Mouse (Mus musculus): ENCODE results near the gene Trim32. TPM values are rescaled to one million over a fixed set of nuclear protein-coding genes. Genes with fewer than 3 reads are reported as not detected.
A peak's percentile ranks its signal among the peaks of the same experiment; 100 is the strongest.

The Trim32 gene
- 129 and 139 TPM in 2 replicates for polyA plus RNA-seq (2015; fragmentation: Nextera tagmentation; extraction: Ambion mirVana)

DNA sequence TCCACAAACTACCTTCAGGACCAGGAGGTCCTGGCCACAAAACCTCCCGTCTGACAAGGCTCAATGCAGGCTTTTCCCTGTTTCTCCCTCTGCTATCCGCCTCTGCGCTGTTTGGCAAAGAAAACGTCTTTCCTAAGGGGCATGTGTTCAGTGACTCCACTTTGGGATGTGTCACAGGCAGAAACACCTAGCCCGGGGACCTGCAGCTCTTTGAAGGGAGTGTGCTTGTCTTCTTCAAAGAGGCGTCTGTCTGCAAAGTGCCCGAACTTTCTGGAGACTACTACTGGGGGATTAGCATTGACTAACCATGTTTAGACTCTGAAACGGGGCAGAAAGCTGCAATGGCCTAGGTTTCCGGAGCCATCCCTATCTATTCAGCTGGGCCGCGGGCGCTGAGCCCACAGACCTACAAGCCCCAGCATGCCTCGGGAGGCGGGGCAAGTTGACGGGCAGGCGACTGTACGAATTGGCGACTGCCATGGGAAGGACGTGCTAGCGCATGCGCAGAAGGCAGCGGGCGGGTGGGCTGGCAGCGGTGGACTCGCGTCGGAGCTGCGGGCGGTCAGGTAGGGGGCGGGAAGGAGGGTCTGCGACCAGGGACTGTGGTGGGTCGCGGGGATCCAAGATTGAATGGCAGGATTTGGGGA is at the start of gene Trim32:
Gene Trim32, plus strand, starts transcription at position 483 of the 647 bp plus-strand sequence.
- Histone ChIP-seq H3K4me3 (replicated peaks) (peak within 1 kb of the TSS; percentile 71), H3K9me3 (no peaks in the 10 kb centered on the region), H3K27me3 (no peaks in the 10 kb centered on the region), H3K27ac (peak within 1 kb of the TSS; percentile 79), H3K36me3 (no peaks in the 10 kb centered on the region), H3K4me2 (replicated peaks) (peak within 1 kb of the TSS; percentile 65), H3K9ac (replicated peaks) (peak within 1 kb of the TSS; percentile 79), H3K4me1 (replicated peaks) (peaks cover 25% of the 10 kb centered on the region)
- peak; percentile 98 for ATAC-seq
- 3% methylated on average over 33 of the region's 33 CpGs for WGBS

DNA sequence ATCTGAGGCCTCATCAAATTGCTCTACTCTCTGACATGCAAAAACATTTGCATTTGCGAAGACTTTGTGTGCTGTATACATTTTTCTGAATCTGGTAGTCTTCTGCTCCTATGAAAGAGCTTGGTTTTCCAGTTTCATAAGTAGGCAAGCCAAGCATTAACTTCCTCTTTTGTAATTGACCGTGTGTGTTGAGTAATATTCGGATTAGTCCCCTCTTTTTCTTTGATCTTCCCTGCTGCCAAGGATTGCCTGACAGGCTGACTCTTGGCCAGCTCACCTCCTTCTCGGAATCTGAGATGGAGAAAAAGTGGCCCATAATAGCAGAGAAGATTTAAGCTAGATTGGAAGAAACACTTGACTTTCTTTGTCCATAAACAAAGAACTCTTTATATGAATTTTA is 39.3 kb upstream of the Trim32 start:
- 62% methylated on average over 4 of the region's 4 CpGs for WGBS

DNA sequence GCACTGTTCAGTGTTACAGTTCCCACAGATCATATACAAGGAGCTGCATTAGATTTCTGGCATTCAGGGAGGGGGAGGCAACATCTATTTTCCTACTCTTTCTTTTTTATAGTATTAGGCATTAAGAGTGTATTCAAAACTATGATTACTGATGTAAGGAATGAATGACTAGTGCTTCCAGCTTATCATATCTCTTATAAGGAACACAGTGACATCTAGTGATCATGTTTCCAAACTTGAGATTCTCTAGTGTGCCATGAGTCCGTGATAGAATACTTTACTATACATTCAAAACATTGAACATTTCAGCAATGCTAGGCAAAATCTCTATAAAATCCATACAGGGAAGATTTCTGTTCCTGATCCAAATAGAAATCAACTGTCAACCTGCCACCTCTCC is 24.5 kb upstream of the Trim32 start:
- Histone ChIP-seq H3K27me3 (no peaks in the 10 kb centered on the region), H3K4me2 (replicated peaks) (no peak overlapping the region), H3K36me3 (no peaks in the 10 kb centered on the region), H3K9ac (replicated peaks) (no peak overlapping the region), H3K4me3 (replicated peaks) (no peak overlapping the region), H3K4me1 (replicated peaks) (no peaks in the 10 kb centered on the region), H3K27ac (no peak overlapping the region), H3K9me3 (no peaks in the 10 kb centered on the region)
- ATAC-seq = no peak
- WGBS = 85% methylated on average over 1 of the region's 1 CpGs

More for the DNA sequence above, 39.3 kb upstream of the Trim32 start:
- Histone ChIP-seq H3K36me3 (no peaks in the 10 kb centered on the region), H3K4me2 (replicated peaks) (no peak overlapping the region), H3K9me3 (no peaks in the 10 kb centered on the region), H3K27ac (no peak overlapping the region), H3K4me3 (replicated peaks) (no peak overlapping the region), H3K4me1 (replicated peaks) (no peaks in the 10 kb centered on the region), H3K9ac (replicated peaks) (no peak overlapping the region), H3K27me3 (no peaks in the 10 kb centered on the region)
- no peak for ATAC-seq

DNA sequence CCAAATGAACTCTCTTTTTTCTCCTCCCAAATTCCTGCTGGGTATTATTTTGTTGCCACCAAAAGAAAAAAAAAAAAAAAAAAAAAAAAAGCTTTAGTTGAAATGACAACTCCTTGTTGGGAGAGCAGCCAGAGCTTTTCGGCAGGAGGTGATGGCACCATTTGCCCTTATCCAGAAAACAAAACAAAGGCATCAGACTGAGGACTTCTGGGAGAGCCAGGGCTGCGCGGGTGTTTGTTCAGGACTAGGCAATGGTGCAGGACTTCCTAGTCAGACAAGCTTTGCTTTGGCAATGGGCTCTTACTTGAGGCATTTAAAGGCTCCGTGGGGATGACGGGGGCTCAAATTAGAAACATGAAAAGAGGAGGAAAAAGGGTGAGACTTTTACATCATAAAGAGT is 17.8 kb upstream of the Trim32 start:
- H3K4me2 ChIP-seq (replicated peaks) = no peak overlapping the region
- no peak overlapping the region for H3K4me3 ChIP-seq (replicated peaks)
- H3K27me3 ChIP-seq = no peaks in the 10 kb centered on the region
- no peaks in the 10 kb centered on the region for H3K36me3 ChIP-seq
- WGBS = 31% methylated on average over 5 of the region's 5 CpGs
- no peaks in the 10 kb centered on the region for H3K4me1 ChIP-seq (replicated peaks)
- no peak for ATAC-seq
- H3K9ac ChIP-seq (replicated peaks) = no peak overlapping the region
- H3K27ac ChIP-seq = no peak overlapping the region
- no peaks in the 10 kb centered on the region for H3K9me3 ChIP-seq

DNA sequence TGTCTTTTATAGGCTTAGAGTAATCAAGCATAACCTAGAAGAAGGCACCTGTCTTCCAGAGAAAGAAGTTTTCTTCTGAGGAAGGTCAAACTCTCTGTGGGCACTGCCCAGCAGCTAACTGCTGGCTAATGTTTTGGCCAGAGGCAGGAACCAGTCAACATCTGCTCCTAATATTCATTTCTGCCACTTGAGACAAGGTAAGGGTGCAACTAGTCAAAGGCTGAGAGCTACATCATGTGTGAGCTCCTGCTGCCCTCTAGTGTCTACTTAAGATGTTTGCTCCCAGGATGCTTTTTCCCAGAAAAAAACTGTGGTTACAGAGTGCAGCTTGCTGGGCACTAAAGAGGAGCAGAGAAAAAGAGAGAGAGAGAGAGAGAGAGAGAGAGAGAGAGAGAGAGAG is 15.0 kb upstream of the Trim32 start:
- H3K27me3 ChIP-seq = no peaks in the 10 kb centered on the region
- H3K9ac ChIP-seq (replicated peaks) = no peak overlapping the region
- H3K4me1 ChIP-seq (replicated peaks) = no peaks in the 10 kb centered on the region
- H3K4me3 ChIP-seq (replicated peaks) = no peak overlapping the region
- H3K36me3 ChIP-seq = no peaks in the 10 kb centered on the region
- H3K9me3 ChIP-seq = no peaks in the 10 kb centered on the region
- H3K27ac ChIP-seq = no peak overlapping the region
- no peak overlapping the region for H3K4me2 ChIP-seq (replicated peaks)
- peak; percentile 77 for ATAC-seq

DNA sequence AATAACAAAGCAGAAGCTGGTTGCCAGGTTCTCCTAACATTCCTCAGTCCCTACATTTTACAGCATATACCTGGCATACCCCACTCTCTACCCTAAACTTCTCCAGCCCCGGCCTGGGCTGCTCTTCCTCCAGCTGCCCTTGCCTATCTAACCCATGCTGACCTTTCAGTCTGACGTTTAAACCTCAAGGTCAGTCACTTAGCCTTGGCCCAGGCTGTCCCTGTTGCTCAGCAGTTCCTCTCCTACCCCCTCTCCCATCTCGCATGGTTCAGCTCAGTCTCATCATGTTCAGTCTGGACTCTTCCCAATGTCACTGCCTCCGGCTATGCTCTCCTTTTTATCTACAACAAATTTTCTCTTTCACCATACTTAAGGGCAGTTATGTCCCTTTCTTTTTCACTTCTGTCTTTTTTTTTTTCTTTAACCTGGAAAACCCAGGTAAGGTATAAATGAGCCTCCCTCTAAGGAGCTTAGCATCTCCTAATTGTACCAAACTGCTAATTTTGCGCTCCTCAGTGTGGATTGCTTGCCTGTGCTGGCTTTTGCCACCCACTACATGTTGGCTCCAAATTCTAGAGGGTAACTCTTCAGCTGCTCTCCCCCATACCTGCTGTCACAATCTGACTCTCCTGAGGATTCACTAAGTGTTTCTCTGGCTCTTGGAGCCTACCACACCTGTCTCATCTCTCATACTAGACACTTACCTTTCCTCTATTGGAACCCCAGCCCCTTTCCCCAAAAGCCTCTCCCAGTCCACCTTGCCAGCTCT is 10.0 kb upstream of the Trim32 start:
- no peaks in the 10 kb centered on the region for H3K4me1 ChIP-seq (replicated peaks)
- no peak for ATAC-seq
- H3K9ac ChIP-seq (replicated peaks) = no peak overlapping the region
- no peak overlapping the region for H3K27ac ChIP-seq
- H3K4me3 ChIP-seq (replicated peaks) = no peak overlapping the region
- no peaks in the 10 kb centered on the region for H3K27me3 ChIP-seq
- H3K36me3 ChIP-seq = no peaks in the 10 kb centered on the region
- H3K4me2 ChIP-seq (replicated peaks) = no peak overlapping the region
- no peaks in the 10 kb centered on the region for H3K9me3 ChIP-seq
- 84% methylated on average over 5 of the region's 5 CpGs for WGBS

DNA sequence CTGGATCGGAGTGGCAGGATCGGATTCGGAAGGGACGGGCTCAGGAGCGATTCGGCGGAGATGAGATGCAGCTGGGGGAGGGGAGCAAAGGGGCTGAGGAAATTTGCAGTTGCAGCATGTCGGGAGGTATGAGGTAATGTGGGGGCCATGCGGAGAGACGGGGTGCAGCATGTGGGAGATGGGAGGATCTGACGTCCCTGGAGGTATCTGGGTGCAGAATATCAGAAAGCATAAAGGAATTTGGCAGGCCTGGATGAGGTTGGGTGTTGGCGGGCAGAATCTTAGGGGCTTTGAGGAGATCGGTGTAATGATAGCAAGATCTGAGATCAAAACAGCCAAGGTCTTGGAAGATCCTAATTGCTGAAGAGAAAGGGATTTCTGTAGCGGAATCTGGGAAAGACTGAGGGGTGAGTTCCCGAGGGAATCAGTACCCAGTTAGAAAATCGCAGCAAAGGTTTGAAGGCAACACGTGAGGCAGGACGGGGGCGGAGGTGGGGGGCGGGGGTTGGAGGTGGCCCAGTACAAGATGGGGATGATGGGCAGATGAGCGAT is 441 bp downstream of the Trim32 start:
- peak overlapping the region; percentile 71 for H3K4me3 ChIP-seq (replicated peaks)
- H3K9me3 ChIP-seq = no peaks in the 10 kb centered on the region
- WGBS = under 1% methylated on average over 21 of the region's 21 CpGs
- H3K36me3 ChIP-seq = no peaks in the 10 kb centered on the region
- peak overlapping the region; percentile 79 for H3K9ac ChIP-seq (replicated peaks)
- no peaks in the 10 kb centered on the region for H3K27me3 ChIP-seq
- ATAC-seq = peak; percentile 90
- H3K4me1 ChIP-seq (replicated peaks) = peaks cover 27% of the 10 kb centered on the region
- H3K4me2 ChIP-seq (replicated peaks) = peak overlapping the region; percentile 65
- H3K27ac ChIP-seq = peak overlapping the region; percentile 79

DNA sequence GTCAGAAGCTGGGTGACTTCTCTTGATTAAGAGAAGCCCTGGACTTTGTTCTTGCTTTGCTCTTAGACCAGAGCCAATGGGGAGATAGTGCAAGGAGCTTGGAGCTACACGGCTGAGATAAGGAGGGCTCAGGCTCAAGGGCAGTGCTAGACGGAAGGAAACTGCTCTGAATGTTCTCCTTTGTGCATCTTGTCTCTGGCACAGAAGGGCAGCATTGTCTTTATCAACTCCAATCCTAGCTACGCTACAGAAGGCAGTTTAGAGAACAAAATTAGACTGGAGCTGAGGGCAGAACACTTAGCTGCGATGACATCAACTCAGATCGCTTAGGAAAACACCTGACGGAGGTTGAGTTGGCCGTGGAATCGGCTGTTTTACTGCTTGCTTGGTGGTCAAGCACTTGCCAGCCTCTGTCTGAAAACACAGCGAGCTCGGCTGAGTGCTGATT is 2.4 kb downstream of the Trim32 start:
- peaks cover 37% of the 10 kb centered on the region for H3K4me1 ChIP-seq (replicated peaks)

DNA sequence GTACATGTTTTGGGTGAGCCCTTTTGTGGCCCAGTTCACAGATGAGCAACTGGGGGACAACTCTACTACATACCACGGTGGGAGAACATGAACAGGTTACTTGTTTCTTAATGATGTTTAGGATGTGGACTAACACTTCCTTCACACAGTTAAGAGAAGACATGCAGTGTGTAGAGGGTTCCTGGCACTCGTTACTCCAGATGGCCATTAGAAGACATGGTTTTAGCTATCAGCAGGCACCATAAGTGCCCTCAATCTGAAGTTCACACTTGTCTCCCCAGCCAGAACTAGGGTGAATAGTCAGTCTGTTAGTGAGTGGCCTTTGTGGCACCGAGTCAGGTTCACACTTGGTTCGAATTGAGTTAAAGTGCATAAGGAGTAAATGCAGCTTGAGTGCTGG is 3.3 kb downstream of the Trim32 start:
- no peak for ATAC-seq
- H3K9ac ChIP-seq (replicated peaks) = no peak overlapping the region
- H3K4me3 ChIP-seq (replicated peaks) = no peak overlapping the region
- peaks cover 2% of the 10 kb centered on the region for H3K36me3 ChIP-seq
- H3K9me3 ChIP-seq = no peaks in the 10 kb centered on the region
- no peaks in the 10 kb centered on the region for H3K27me3 ChIP-seq
- no peak overlapping the region for H3K27ac ChIP-seq
- H3K4me2 ChIP-seq (replicated peaks) = no peak overlapping the region
- H3K4me1 ChIP-seq (replicated peaks) = peaks cover 37% of the 10 kb centered on the region
- 91% methylated on average over 4 of the region's 4 CpGs for WGBS

More for the DNA sequence above, 2.4 kb downstream of the Trim32 start:
- Histone ChIP-seq H3K36me3 (no peaks in the 10 kb centered on the region), H3K9ac (replicated peaks) (no peak overlapping the region), H3K4me2 (replicated peaks) (peak overlapping the region; percentile 65), H3K27me3 (no peaks in the 10 kb centered on the region), H3K27ac (no peak overlapping the region), H3K4me3 (replicated peaks) (no peak overlapping the region; the same call in 1 of the 2 replicates), H3K9me3 (no peaks in the 10 kb centered on the region)
- no peak for ATAC-seq
- 89% methylated on average over 10 of the region's 10 CpGs for WGBS

DNA sequence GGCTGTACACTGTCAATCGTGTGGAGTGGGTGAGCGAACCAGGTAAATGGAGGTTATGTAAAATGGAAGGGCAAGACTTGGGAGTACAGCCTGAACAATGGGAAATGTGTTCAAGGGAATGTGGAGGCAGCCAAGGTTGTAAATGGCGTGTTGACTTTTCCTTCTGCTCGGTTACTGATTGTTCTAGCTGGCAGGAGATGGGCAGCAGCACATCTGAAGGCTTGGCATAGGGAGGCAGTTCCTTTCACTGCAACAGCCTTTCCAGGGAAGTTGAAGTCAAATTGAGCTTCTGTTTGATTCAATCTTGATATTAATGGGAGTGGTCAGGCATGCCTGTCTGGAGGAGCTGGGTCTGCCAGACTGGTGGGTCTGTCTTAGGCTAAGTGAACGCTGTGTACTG is 5.5 kb downstream of the Trim32 start:
- no peak for ATAC-seq
- Histone ChIP-seq H3K4me1 (replicated peaks) (peaks cover 33% of the 10 kb centered on the region), H3K27me3 (no peaks in the 10 kb centered on the region), H3K9me3 (no peaks in the 10 kb centered on the region), H3K27ac (no peak overlapping the region), H3K4me3 (replicated peaks) (no peak overlapping the region), H3K36me3 (peaks cover 25% of the 10 kb centered on the region), H3K9ac (replicated peaks) (no peak overlapping the region), H3K4me2 (replicated peaks) (no peak overlapping the region)
- 94% methylated on average over 5 of the region's 5 CpGs for WGBS

DNA sequence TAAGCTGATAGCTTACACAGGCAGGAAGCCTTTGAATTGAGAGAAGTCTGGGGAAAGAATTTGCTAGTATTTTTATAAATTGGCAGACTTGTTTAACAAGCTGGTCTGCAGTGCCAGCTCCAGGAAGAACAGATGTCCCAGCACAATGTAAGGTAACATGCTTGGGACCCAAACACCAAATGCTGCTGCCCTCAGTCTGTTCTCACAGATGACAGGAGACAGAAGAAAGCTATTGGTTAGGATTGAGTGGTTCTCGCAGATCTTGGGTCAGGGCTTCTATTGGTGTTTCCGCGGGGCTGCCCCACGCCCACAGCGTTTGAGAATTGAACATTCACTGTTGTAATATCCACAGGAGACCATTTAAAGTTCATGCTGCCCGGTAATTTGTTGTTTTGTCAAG is 6.1 kb downstream of the Trim32 start:
- Histone ChIP-seq H3K27ac (no peak overlapping the region), H3K36me3 (peaks cover 30% of the 10 kb centered on the region), H3K9me3 (no peaks in the 10 kb centered on the region), H3K4me2 (replicated peaks) (no peak overlapping the region), H3K9ac (replicated peaks) (no peak overlapping the region), H3K4me3 (replicated peaks) (no peak overlapping the region), H3K27me3 (no peaks in the 10 kb centered on the region), H3K4me1 (replicated peaks) (peaks cover 29% of the 10 kb centered on the region)
- no peak for ATAC-seq
- 82% methylated on average over 6 of the region's 6 CpGs for WGBS

DNA sequence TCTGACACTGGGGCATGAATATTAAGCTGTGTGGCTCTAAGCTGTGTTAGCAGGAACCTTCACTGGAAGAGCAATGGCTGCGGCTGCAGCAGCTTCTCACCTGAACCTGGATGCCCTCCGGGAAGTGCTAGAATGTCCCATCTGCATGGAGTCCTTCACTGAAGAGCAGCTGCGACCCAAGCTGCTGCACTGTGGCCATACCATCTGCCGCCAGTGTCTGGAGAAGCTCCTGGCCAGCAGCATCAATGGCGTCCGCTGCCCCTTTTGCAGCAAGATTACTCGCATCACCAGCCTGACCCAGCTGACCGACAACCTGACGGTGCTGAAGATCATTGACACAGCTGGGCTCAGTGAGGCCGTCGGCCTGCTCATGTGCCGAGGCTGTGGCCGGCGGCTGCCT is 8.3 kb downstream of the Trim32 start:
- no peak overlapping the region for H3K9ac ChIP-seq (replicated peaks)
- H3K36me3 ChIP-seq = peaks cover 45% of the 10 kb centered on the region
- no peaks in the 10 kb centered on the region for H3K9me3 ChIP-seq
- ATAC-seq = no peak
- H3K4me2 ChIP-seq (replicated peaks) = no peak overlapping the region
- no peak overlapping the region for H3K4me3 ChIP-seq (replicated peaks)
- WGBS = 97% methylated on average over 14 of the region's 14 CpGs
- peaks cover 11% of the 10 kb centered on the region for H3K4me1 ChIP-seq (replicated peaks)
- no peak overlapping the region for H3K27ac ChIP-seq
- H3K27me3 ChIP-seq = no peaks in the 10 kb centered on the region
